Mouse (Mus musculus): ENCODE results near the gene Alkbh3. TPM values are rescaled to one million over a fixed set of nuclear protein-coding genes. Genes with fewer than 3 reads are reported as not detected.

Alkbh3 gene
- polyA plus RNA-seq, 1 experiment from 2014 or later = 59.2 TPM

- Histone ChIP-seq H3K27ac (peak overlapping the region; percentile 53), H3K9me3 (replicated peaks) (no peaks in the 10 kb centered on the region), H3K36me3 (peaks cover 33% of the 10 kb centered on the region), H3K9ac (no peak overlapping the region), H3K27me3 (no peaks in the 10 kb centered on the region), H3K4me1 (replicated peaks) (peaks cover 20% of the 10 kb centered on the region), H3K4me3 (no peak overlapping the region), H3K4me2 (no peak overlapping the region)
- WGBS = 53% methylated on average over 3 of the region's 3 CpGs
- no peak for ATAC-seq (replicated peaks; ENCODE audit: insufficient number of reproducible peaks, insufficient read depth, low FRiP score, low read depth)
Observed at GRCm38 (mm10) chr2:93991336-93991735, 19.3 kb downstream of the Alkbh3 start.

GRCm38 (mm10) chr2:93988440-93988839 lies 22.2 kb downstream of the Alkbh3 start:
- Histone ChIP-seq H3K9me3 (replicated peaks) (no peaks in the 10 kb centered on the region), H3K4me2 (no peak overlapping the region), H3K4me1 (replicated peaks) (peaks cover 17% of the 10 kb centered on the region), H3K27me3 (no peaks in the 10 kb centered on the region), H3K4me3 (no peak overlapping the region), H3K36me3 (peaks cover 16% of the 10 kb centered on the region), H3K9ac (no peak overlapping the region), H3K27ac (no peak overlapping the region)
- no peak for ATAC-seq (replicated peaks; ENCODE audit: insufficient number of reproducible peaks, insufficient read depth, low FRiP score, low read depth)
- 93% methylated on average over 2 of the region's 2 CpGs for WGBS

GRCm38 (mm10) chr2:93982457-93983235 lies 28.0 kb downstream of the Alkbh3 start:
- Histone ChIP-seq H3K4me3 (no peak overlapping the region), H3K27ac (no peak overlapping the region), H3K9ac (no peak overlapping the region), H3K9me3 (replicated peaks) (no peaks in the 10 kb centered on the region), H3K27me3 (no peaks in the 10 kb centered on the region), H3K36me3 (peaks cover 40% of the 10 kb centered on the region), H3K4me1 (replicated peaks) (0 out of 2 replicates have a peak, but pooled peaks cover 3% of the 10 kb centered on the region), H3K4me2 (no peak overlapping the region)
- no peak for ATAC-seq (replicated peaks; ENCODE audit: insufficient number of reproducible peaks, insufficient read depth, low FRiP score, low read depth)
- 77% methylated on average over 4 of the region's 4 CpGs for WGBS

GRCm38 (mm10) chr2:93979249-93980120 lies 31.1 kb downstream of the Alkbh3 start:
- H3K27ac ChIP-seq = no peak overlapping the region
- no peak overlapping the region for H3K4me2 ChIP-seq
- peaks cover 38% of the 10 kb centered on the region for H3K36me3 ChIP-seq
- 84% methylated on average over 7 of the region's 7 CpGs for WGBS
- 0 out of 2 replicates have a peak, but pooled peaks cover under 1% of the 10 kb centered on the region for H3K27me3 ChIP-seq
- peaks cover 17% of the 10 kb centered on the region for H3K4me1 ChIP-seq (replicated peaks)
- H3K4me3 ChIP-seq = no peak overlapping the region
- no peak overlapping the region for H3K9ac ChIP-seq
- ATAC-seq (replicated peaks; ENCODE audit: insufficient number of reproducible peaks, insufficient read depth, low FRiP score, low read depth) = no peak
- no peaks in the 10 kb centered on the region for H3K9me3 ChIP-seq (replicated peaks)

GRCm38 (mm10) chr2:93976436-93977252 lies 34.0 kb downstream of the Alkbh3 start:
- peak; percentile 54 for ATAC-seq (replicated peaks; ENCODE audit: insufficient number of reproducible peaks, insufficient read depth, low FRiP score, low read depth)
- Histone ChIP-seq H3K36me3 (peaks cover 24% of the 10 kb centered on the region), H3K4me1 (replicated peaks) (peaks cover 17% of the 10 kb centered on the region), H3K4me3 (peak overlapping the region; percentile 50), H3K9me3 (replicated peaks) (no peaks in the 10 kb centered on the region), H3K27me3 (peaks cover 16% of the 10 kb centered on the region), H3K9ac (peak overlapping the region; percentile 51), H3K4me2 (peak overlapping the region; percentile 87), H3K27ac (peak overlapping the region; percentile 32)
- 2% methylated on average over 37 of the region's 37 CpGs for WGBS

- Histone ChIP-seq H3K4me1 (replicated peaks) (peaks cover 17% of the 10 kb centered on the region), H3K36me3 (peaks cover 15% of the 10 kb centered on the region), H3K27ac (peak overlapping the region; percentile 32; the same call in 1 of the 2 replicates), H3K4me3 (peak overlapping the region; percentile 50), H3K4me2 (peak overlapping the region; percentile 87), H3K9me3 (replicated peaks) (no peaks in the 10 kb centered on the region), H3K9ac (peak overlapping the region; percentile 51), H3K27me3 (peaks cover 16% of the 10 kb centered on the region)
- ATAC-seq (replicated peaks; ENCODE audit: insufficient number of reproducible peaks, insufficient read depth, low FRiP score, low read depth) = peak; percentile 5; the same call in 1 of the 2 replicates
- WGBS = 26% methylated on average over 21 of the region's 21 CpGs
Observed at GRCm38 (mm10) chr2:93975526-93976435, 34.8 kb downstream of the Alkbh3 start.

- Histone ChIP-seq H3K27me3 (peaks cover 16% of the 10 kb centered on the region), H3K9ac (no peak overlapping the region), H3K27ac (no peak overlapping the region), H3K9me3 (replicated peaks) (no peaks in the 10 kb centered on the region), H3K4me1 (replicated peaks) (peaks cover 17% of the 10 kb centered on the region), H3K36me3 (peaks cover 8% of the 10 kb centered on the region; the same call in 1 of the 2 replicates), H3K4me2 (no peak overlapping the region), H3K4me3 (no peak overlapping the region)
- WGBS = 54% methylated on average over 7 of the region's 7 CpGs
- ATAC-seq (replicated peaks; ENCODE audit: insufficient number of reproducible peaks, insufficient read depth, low FRiP score, low read depth) = no peak
Observed at GRCm38 (mm10) chr2:93975041-93975440, 35.6 kb downstream of the Alkbh3 start.

GRCm38 (mm10) chr2:93971647-93972046 lies 39.0 kb downstream of the Alkbh3 start:
- no peak overlapping the region for H3K9ac ChIP-seq
- no peaks in the 10 kb centered on the region for H3K36me3 ChIP-seq
- ATAC-seq (replicated peaks; ENCODE audit: insufficient number of reproducible peaks, insufficient read depth, low FRiP score, low read depth) = no peak
- H3K27ac ChIP-seq = no peak overlapping the region
- H3K9me3 ChIP-seq (replicated peaks) = no peaks in the 10 kb centered on the region
- H3K4me3 ChIP-seq = no peak overlapping the region
- no peak overlapping the region for H3K4me2 ChIP-seq
- H3K4me1 ChIP-seq (replicated peaks) = peaks cover 11% of the 10 kb centered on the region
- H3K27me3 ChIP-seq = peaks cover 16% of the 10 kb centered on the region
- 63% methylated on average over 3 of the region's 3 CpGs for WGBS

GRCm38 (mm10) chr2:93964494-93965160 lies 46.0 kb downstream of the Alkbh3 start:
- Histone ChIP-seq H3K36me3 (no peaks in the 10 kb centered on the region), H3K27ac (no peak overlapping the region), H3K4me2 (no peak overlapping the region), H3K4me3 (no peak overlapping the region), H3K4me1 (replicated peaks) (no peaks in the 10 kb centered on the region), H3K9ac (no peak overlapping the region), H3K9me3 (replicated peaks) (no peaks in the 10 kb centered on the region), H3K27me3 (no peaks in the 10 kb centered on the region; the same call in none of the 2 replicates)
- WGBS = 54% methylated on average over 7 of the region's 7 CpGs
- ATAC-seq (replicated peaks; ENCODE audit: insufficient number of reproducible peaks, insufficient read depth, low FRiP score, low read depth) = no peak

GRCm38 (mm10) chr2:93963802-93964201 lies 46.8 kb downstream of the Alkbh3 start:
- no peaks in the 10 kb centered on the region for H3K9me3 ChIP-seq (replicated peaks)
- no peak for ATAC-seq (replicated peaks; ENCODE audit: insufficient number of reproducible peaks, insufficient read depth, low FRiP score, low read depth)
- H3K27me3 ChIP-seq = peaks cover 4% of the 10 kb centered on the region
- H3K4me2 ChIP-seq = no peak overlapping the region
- no peak overlapping the region for H3K4me3 ChIP-seq
- H3K36me3 ChIP-seq = no peaks in the 10 kb centered on the region
- 83% methylated on average over 1 of the region's 1 CpGs for WGBS
- no peaks in the 10 kb centered on the region for H3K4me1 ChIP-seq (replicated peaks)
- no peak overlapping the region for H3K27ac ChIP-seq
- H3K9ac ChIP-seq = no peak overlapping the region

Measured in heart, embryonic 15.5 days (tissue).